Mouse (Mus musculus): ENCODE results near the gene Galnt9. TPM values are rescaled to one million over a fixed set of nuclear protein-coding genes. Genes with fewer than 3 reads are reported as not detected.

The Galnt9 gene
- polyA plus RNA-seq, 1 experiment from 2014 or later, result not detected

DNA sequence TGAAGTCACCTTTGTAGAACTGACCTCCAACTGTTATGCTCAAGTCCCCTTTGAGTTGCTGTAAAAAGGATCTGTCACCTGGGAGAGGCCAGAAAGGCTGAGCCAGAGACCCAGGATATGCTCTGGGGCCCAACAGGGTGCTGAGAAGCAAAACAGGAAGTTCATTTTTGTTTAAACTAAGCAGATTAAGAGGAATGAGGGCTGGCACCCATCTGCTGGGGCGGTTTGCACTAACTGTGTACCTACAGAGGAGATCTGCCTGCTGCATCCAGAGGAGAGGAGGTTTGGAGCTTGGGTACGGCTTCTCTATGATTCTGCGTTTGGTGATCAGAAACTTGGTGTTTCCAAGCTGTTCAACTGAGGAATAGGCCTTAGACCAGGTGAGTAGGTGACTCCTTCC, 29.5 kb upstream of the Galnt9 start:
- H3K27me3 ChIP-seq (ENCODE audit: low read depth, poor library complexity, severe bottlenecking), result peaks cover 16% of the 10 kb centered on the region
- no peak for DNase-seq (ENCODE audit: low spot score)
- no peaks in the 10 kb centered on the region for H3K36me3 ChIP-seq
- 86% methylated on average over 3 of the region's 3 CpGs for WGBS
- no peaks in the 10 kb centered on the region for H3K4me1 ChIP-seq
- H3K9me3 ChIP-seq (replicated peaks), result no peaks in the 10 kb centered on the region
- H3K4me3 ChIP-seq, result no peak overlapping the region
- no peak overlapping the region for H3K27ac ChIP-seq

DNA sequence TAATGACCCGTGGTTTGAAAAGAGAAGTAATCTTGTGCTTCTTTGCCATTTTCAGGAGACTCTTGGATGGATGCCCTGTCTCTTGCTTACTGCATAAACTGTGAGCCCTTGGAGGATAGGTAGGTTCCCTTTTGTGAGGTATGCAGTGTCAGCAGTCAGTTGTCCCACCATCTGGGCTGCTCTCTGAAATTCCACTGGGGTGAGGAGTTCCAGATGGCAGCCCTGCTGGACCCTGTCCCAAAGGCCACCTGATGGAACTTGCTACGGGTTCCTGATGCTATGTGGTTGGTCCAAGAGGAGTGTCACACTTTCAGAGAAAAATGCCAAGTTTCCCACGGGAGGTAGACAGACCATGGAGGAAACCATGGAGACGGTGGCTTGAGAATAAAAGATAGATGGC, 27.8 kb upstream of the Galnt9 start:
- Histone ChIP-seq H3K9me3 (replicated peaks) (no peaks in the 10 kb centered on the region), H3K27ac (no peak overlapping the region), H3K4me1 (no peaks in the 10 kb centered on the region), H3K36me3 (no peaks in the 10 kb centered on the region), H3K4me3 (no peak overlapping the region), H3K27me3 (ENCODE audit: low read depth, poor library complexity, severe bottlenecking) (peaks cover 16% of the 10 kb centered on the region)
- 79% methylated on average over 4 of the region's 4 CpGs for WGBS
- DNase-seq (ENCODE audit: low spot score), result no peak

DNA sequence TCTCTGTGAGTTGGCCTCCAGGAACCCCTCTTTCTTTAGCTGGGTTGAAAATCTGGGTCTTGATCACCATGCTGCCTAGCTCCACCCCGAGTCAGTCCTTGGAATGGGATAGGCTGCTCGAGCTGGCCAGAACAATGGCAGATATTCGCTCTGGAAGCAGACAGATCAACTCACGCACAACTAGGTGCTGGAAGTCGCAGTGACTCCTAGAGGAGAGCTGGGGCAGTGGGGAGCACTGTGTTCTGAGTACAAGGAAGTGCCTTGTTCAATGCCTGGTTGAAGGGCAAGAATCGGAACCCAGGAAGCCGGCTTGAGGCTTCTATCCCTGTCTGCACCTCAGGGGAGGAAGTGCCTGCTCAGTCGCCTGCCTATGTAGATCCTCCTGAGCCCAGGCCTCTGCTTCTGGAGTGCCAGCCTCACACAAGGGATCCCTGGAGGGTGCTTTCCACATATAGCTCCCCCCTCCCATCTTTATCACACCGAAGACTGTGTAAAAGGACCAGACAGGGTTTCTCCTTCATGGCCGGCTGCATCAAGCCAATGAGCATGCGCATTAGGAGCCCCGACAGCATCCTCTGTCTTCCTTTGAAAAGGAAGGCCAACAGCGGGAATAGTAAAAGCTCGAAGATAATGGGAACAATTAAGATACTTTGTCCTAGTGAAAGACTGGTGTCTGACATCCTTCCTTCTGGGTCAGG, 25.9 kb upstream of the Galnt9 start:
- H3K27me3 ChIP-seq (ENCODE audit: low read depth, poor library complexity, severe bottlenecking), result peaks cover 11% of the 10 kb centered on the region
- H3K9me3 ChIP-seq (replicated peaks), result no peaks in the 10 kb centered on the region
- H3K4me1 ChIP-seq, result no peaks in the 10 kb centered on the region
- H3K27ac ChIP-seq, result no peak overlapping the region
- no peak for DNase-seq (ENCODE audit: low spot score)
- no peaks in the 10 kb centered on the region for H3K36me3 ChIP-seq
- WGBS, result 53% methylated on average over 14 of the region's 14 CpGs
- no peak overlapping the region for H3K4me3 ChIP-seq

DNA sequence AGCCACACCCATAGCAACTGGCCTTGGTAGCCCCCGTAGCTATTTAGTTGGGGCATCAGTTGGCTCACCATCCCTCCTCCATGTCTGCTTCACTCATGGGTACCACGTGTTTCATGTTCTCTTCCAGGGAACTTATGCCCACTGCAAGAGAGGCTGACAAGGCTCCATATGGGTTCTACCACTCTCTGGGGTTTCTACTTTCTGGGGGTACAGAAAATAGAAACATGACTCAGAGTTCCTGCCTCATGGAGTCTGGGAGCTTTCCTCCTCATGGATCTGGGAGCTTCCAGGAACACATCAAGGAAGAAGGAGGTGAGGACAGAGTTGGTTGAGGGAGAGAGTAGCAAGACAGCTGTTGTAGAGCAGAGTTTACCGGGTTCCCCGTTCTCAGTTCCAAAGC, 23.2 kb upstream of the Galnt9 start:
- Histone ChIP-seq H3K27me3 (ENCODE audit: low read depth, poor library complexity, severe bottlenecking) (peaks cover 11% of the 10 kb centered on the region), H3K4me1 (no peaks in the 10 kb centered on the region), H3K36me3 (no peaks in the 10 kb centered on the region), H3K9me3 (replicated peaks) (no peaks in the 10 kb centered on the region), H3K4me3 (no peak overlapping the region), H3K27ac (no peak overlapping the region)
- 87% methylated on average over 4 of the region's 4 CpGs for WGBS
- DNase-seq (ENCODE audit: low spot score), result no peak

DNA sequence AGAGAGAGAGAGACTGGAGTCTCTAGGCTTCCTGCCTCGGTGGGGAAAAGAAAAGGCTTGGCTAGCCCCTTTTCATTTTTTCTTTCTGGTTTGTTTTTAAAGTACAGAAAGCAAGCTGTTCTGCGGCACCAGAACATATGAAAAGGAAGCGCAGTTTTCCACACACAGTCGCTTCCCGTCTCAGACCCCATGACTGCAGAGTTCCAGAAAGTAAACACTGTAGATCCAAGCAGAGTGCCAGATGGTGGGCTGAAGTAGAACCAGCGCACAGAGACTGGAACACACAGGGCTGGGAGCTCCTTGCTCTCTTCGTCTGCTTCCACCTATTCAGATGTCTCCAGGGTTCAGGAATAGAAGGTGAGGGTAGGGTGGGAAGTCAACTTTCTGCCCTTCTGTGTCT, 22.3 kb upstream of the Galnt9 start:
- peaks cover 11% of the 10 kb centered on the region for H3K27me3 ChIP-seq (ENCODE audit: low read depth, poor library complexity, severe bottlenecking)
- H3K27ac ChIP-seq, result no peak overlapping the region
- no peaks in the 10 kb centered on the region for H3K36me3 ChIP-seq
- no peak for DNase-seq (ENCODE audit: low spot score)
- no peak overlapping the region for H3K4me3 ChIP-seq
- 78% methylated on average over 7 of the region's 7 CpGs for whole genome bisulfite sequencing
- no peaks in the 10 kb centered on the region for H3K4me1 ChIP-seq
- H3K9me3 ChIP-seq (replicated peaks), result no peaks in the 10 kb centered on the region

DNA sequence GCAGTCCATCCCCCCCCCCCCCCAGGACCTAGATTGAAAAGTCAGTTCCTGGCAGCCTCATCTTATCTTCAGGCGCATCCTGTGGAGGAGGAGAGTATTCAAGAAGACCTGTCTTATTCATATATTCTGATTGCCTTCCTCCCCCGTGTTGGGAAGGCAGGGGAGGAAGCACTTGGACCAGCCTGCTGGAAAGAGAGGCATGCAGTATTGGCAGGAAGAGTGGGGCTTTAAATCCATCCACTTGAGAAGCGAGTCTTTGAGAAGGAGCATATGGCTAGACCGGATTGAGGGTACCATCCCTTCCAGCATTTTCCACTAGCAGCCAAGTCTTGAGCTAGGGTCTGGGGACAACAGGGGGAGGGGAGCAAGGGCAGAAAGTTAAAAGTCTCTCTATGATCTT, 20.9 kb upstream of the Galnt9 start:
- H3K27me3 ChIP-seq (ENCODE audit: low read depth, poor library complexity, severe bottlenecking), result peaks cover 7% of the 10 kb centered on the region
- H3K36me3 ChIP-seq, result no peaks in the 10 kb centered on the region
- no peak overlapping the region for H3K27ac ChIP-seq
- DNase-seq (ENCODE audit: low spot score), result no peak
- H3K4me3 ChIP-seq, result no peak overlapping the region
- 77% methylated on average over 4 of the region's 4 CpGs for WGBS
- no peaks in the 10 kb centered on the region for H3K9me3 ChIP-seq (replicated peaks)
- no peaks in the 10 kb centered on the region for H3K4me1 ChIP-seq

DNA sequence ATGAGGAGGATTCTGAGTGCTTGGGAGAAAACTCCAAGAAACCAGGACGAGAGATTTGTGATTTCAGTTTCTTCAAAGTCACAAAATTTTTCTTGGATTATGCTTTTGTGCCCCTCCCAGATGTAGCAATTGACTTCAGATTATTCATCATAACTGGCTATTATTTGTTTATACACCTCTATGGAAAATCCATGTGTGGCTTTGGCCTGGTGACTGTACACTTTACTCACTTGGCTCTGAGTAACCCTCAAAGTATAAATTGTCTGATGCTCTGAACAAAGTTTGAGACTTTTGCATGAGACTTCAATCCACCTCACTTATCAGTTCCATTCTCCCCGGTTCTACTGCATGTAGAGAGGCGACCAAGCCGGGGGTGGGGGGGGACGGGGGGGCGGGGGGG, 18.5 kb upstream of the Galnt9 start:
- Histone ChIP-seq H3K4me1 (no peaks in the 10 kb centered on the region), H3K36me3 (no peaks in the 10 kb centered on the region), H3K27ac (no peak overlapping the region), H3K4me3 (no peak overlapping the region), H3K27me3 (ENCODE audit: low read depth, poor library complexity, severe bottlenecking) (no peaks in the 10 kb centered on the region), H3K9me3 (replicated peaks) (no peaks in the 10 kb centered on the region)
- WGBS, result 83% methylated on average over 6 of the region's 6 CpGs
- DNase-seq (ENCODE audit: low spot score), result no peak

DNA sequence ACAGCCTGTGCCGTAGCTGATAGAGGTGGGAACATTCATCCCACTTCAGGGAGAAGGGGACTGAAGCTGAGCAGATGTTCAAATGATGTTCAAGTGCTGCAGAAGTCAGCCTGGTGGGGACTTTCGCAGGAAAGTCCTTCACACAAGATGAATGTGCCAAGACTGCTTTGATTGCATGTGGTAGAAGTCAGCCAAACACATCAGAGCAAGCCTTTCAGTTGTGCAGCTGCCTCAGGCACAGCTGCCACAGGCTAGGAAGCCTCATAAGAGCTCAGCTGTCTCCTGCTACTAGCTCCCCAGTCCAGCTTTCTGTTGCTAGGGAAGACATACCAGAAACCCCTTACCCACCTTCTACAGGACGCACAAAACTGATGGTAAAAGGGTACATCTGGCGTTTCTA, 17.6 kb upstream of the Galnt9 start:
- H3K36me3 ChIP-seq, result no peaks in the 10 kb centered on the region
- DNase-seq (ENCODE audit: low spot score), result no peak
- no peak overlapping the region for H3K27ac ChIP-seq
- WGBS, result 89% methylated on average over 4 of the region's 4 CpGs
- no peaks in the 10 kb centered on the region for H3K27me3 ChIP-seq (ENCODE audit: low read depth, poor library complexity, severe bottlenecking)
- H3K9me3 ChIP-seq (replicated peaks), result no peaks in the 10 kb centered on the region
- H3K4me3 ChIP-seq, result no peak overlapping the region
- peaks cover 6% of the 10 kb centered on the region; the same call in 1 of the 2 replicates for H3K4me1 ChIP-seq

DNA sequence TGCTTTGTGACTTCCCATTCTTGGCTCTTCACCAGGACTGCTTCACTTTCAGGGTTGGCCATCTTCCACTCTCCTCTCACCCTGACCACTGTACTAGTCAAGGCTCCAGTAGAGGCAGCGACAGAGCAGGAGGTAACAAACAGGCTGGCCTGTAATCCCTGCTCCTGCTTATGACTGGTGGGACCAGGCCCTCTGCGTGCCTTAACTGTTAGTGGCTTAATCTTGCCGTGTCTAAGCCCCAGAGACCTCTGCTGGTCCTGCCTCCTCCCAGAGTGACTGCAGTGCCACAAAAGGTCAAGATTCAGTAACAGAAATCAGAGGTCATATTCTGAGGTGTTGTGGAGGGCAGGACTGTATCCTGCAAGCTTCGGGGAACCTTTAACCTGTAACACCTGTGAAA, 13.1 kb upstream of the Galnt9 start:
- no peaks in the 10 kb centered on the region for H3K9me3 ChIP-seq (replicated peaks)
- no peaks in the 10 kb centered on the region for H3K36me3 ChIP-seq
- H3K4me3 ChIP-seq, result no peak overlapping the region
- 74% methylated on average over 4 of the region's 4 CpGs for WGBS
- no peaks in the 10 kb centered on the region for H3K27me3 ChIP-seq (ENCODE audit: low read depth, poor library complexity, severe bottlenecking)
- peaks cover 6% of the 10 kb centered on the region; the same call in 1 of the 2 replicates for H3K4me1 ChIP-seq
- DNase-seq (ENCODE audit: low spot score), result no peak
- H3K27ac ChIP-seq, result no peak overlapping the region

DNA sequence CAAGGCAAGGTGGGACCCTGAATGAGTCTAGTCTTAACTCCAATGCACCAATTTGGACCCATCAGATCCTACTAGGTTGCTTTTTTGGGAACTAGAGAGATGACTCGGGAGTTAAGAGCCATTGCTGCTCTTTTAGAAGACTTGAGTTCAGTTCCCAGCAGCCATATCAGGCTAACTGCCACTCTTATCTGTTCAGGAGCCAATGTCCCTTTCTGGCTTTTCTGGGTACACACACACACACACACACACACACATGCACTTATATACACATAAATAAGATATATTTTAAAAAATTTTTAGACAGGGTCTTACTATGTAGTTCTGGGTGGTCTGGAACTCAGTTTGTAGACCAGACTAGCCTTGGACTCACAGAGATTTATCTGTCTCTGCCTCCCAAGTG, 9.8 kb upstream of the Galnt9 start:
- no peaks in the 10 kb centered on the region for H3K27me3 ChIP-seq (ENCODE audit: low read depth, poor library complexity, severe bottlenecking)
- no peaks in the 10 kb centered on the region for H3K9me3 ChIP-seq (replicated peaks)
- no peak overlapping the region for H3K4me3 ChIP-seq
- WGBS, result 76% methylated on average over 1 of the region's 1 CpGs
- no peaks in the 10 kb centered on the region for H3K36me3 ChIP-seq
- DNase-seq (ENCODE audit: low spot score), result no peak
- H3K27ac ChIP-seq, result no peak overlapping the region
- peaks cover 6% of the 10 kb centered on the region; the same call in 1 of the 2 replicates for H3K4me1 ChIP-seq

DNA sequence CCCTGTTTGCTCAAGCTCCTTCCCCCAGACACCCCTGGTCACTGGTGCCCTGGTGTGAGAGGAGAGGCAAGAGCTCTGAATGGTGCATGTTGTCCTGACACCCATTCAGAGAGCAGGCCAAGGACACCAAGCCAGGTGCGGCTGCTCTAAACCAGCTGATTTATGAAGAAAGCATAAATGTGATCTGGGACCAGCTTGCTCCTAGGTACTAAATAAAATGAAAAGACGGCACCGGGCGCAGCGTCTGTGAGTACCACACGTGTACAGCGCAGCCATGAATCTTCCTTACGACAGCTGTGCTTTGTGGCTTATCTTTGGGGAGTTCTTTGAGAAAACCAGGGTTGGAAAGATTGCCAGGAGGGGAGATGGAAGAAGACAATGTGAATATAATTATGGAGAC, 8.2 kb upstream of the Galnt9 start:
- Histone ChIP-seq H3K9me3 (replicated peaks) (no peaks in the 10 kb centered on the region), H3K27me3 (ENCODE audit: low read depth, poor library complexity, severe bottlenecking) (0 out of 2 replicates have a peak, but pooled peaks cover 5% of the 10 kb centered on the region), H3K36me3 (no peaks in the 10 kb centered on the region), H3K4me3 (no peak overlapping the region), H3K27ac (no peak overlapping the region), H3K4me1 (peaks cover 6% of the 10 kb centered on the region; the same call in 1 of the 2 replicates)
- 90% methylated on average over 8 of the region's 8 CpGs for WGBS
- no peak for DNase-seq (ENCODE audit: low spot score)

DNA sequence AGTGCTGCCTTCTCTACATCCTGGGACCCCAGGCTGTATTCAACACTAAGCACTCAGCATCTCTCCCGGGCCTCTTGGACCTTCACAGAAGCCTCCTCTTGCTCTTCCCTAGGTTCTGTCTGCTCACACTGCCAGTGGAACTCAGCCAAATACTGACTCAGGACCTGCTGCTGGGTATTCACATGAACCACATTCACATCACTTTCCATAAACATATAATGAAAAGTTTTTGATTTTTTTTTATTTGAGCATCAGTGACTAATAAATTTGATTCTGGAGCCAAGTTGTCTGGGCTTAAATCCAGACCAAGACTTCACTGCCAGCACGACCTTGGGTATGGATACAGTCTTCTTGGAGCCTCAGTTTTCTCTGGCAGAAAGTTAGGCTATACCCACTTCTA, 3.2 kb upstream of the Galnt9 start:
- Histone ChIP-seq H3K4me3 (no peak overlapping the region), H3K27me3 (ENCODE audit: low read depth, poor library complexity, severe bottlenecking) (peaks cover 51% of the 10 kb centered on the region), H3K9me3 (replicated peaks) (no peaks in the 10 kb centered on the region), H3K4me1 (peaks cover 12% of the 10 kb centered on the region), H3K36me3 (no peaks in the 10 kb centered on the region), H3K27ac (no peak overlapping the region)
- WGBS, result 74% methylated on average over 2 of the region's 2 CpGs
- no peak for DNase-seq (ENCODE audit: low spot score)

DNA sequence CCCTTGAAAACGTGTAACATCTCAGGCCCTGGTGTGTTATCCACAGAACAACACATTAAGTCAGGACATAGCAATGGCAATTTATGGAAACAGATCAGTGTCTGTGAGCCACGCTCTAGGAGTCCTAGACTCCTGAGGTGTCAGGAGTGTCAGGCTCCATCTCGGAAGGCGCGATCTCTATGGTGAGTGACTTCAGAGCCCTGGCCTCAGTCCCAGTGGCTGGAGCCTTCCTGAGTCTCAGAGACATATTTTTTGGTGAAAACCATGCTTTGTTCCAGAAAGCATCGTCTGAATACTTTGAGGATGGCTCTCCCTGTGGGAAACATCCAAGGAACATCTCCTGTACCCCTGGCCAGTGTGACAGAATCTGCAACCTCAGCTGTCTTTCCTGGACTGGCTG, 2.7 kb upstream of the Galnt9 start:
- H3K4me1 ChIP-seq, result peaks cover 12% of the 10 kb centered on the region
- peaks cover 56% of the 10 kb centered on the region for H3K27me3 ChIP-seq (ENCODE audit: low read depth, poor library complexity, severe bottlenecking)
- no peak overlapping the region for H3K4me3 ChIP-seq
- no peak overlapping the region for H3K27ac ChIP-seq
- H3K9me3 ChIP-seq (replicated peaks), result no peaks in the 10 kb centered on the region
- no peak for DNase-seq (ENCODE audit: low spot score)
- H3K36me3 ChIP-seq, result no peaks in the 10 kb centered on the region
- 72% methylated on average over 6 of the region's 6 CpGs for WGBS

DNA sequence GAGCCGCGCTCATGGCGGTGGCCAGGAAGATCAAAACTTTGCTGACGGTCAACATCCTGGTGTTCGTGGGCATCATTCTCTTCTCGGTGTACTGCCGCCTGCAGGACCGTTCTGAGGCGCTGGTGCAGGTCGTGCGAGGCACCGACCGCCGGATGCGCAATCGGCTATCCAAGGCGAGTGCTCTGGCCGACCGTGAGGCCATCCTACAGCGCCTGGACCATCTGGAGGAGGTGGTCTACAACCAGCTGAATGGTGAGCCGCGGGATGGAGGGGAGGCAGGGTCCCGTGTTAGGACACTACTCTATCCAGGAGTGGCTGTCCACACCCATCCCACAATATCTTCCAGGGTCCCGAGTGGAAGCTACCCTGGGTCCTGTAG, 525 bp downstream of the Galnt9 start:
- no peak for DNase-seq (ENCODE audit: low spot score)
- Histone ChIP-seq H3K27ac (no peak overlapping the region), H3K9me3 (replicated peaks) (no peaks in the 10 kb centered on the region), H3K27me3 (ENCODE audit: low read depth, poor library complexity, severe bottlenecking) (peaks cover 86% of the 10 kb centered on the region), H3K4me1 (peaks cover 12% of the 10 kb centered on the region), H3K36me3 (no peaks in the 10 kb centered on the region), H3K4me3 (peak overlapping the region; percentile 55)
- 3% methylated on average over 24 of the region's 24 CpGs for WGBS

All from limb, embryonic 10.5 days (tissue).